Mouse (Mus musculus) 416B (cell line): ENCODE data around the gene Chd3.

Experiments used
- DNase-seq: peaks from one replicate; pipeline ENCODE4 v3.0.0; 2011; ENCODE audit warnings: low read depth

Chd3 gene

DNA sequence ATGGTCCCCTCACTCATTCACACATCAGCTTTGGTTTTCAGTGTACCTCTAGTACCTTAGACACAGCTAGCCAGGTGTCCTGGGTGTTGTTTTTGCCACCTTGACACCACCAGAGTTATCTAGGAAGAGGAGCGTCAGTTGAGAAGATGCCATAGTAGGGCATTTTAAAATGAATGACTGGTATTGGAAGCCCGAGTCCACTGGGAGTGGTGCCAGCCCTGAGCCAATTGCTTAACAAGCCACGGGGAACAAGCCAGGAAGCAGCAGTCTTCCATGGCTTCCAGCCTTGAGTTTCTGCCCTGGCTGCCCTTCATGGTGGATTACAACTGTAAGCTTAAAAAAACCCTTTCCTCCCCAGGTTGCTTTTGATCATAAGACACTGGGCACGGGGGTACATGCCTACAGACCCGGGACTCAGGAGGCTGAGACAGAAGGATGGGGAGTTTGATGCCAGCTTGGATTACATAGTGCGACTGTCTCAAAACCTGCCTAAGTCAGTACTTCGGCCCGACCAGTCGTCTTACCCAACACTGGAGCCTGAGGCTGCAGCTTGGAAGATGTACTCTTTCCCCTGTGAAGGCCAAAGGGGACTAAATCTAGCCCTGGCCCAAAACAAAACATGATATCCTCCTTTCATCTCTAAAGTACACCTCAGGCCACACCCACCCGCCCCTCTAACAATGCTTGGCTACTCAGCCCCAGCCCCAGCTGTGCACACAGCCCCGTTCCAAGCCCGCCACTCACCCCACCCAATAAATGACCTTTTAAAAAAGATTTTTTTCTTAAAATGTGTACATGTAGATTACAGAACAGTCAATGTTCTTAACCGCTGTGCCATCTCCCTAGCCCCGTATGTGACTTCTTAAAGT lies 20.6 kb upstream of the Chd3 start:
- no peak for DNase-seq

DNA sequence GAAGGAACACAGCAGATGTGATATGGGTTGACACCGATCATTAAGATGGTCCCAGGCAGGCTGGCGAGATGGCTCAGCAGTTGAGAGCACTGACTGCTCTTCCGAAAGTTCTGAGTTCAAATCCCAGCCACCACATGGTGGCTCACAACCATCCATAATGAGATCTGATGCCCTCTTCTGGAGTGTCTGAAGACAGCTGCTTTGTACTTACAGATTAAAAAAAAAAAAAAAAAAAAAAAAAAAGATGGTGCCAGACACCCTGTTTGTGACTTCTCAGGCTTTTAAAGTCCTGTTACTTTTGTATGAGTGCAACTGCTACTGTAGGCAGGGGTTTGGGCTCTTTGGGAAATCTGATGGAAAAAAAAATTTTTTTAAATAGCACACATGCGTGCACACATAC lies 19.5 kb upstream of the Chd3 start:
- DNase-seq, result no peak

DNA sequence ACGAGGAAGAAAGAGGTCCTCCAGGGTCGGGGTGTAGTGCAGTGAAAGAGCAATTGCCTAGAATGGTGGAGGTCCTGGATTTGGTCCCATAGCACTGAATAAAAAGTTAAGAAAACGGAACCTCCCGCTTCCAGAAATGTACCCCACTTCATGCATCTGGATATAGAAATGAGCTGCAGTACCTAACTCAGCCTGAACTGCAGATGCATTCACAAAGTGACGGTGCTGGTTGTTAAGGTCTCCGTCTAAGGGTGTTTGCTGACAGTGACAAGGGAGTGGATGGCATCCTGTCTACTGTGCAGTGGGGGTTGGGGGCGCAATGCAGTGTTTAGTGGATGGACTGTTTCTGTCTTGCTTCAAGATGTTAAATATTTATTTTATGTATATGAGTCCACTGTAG lies 17.6 kb upstream of the Chd3 start:
- DNase-seq, result no peak

GRCm38 (mm10) chr11:69384979-69385378 lies 15.8 kb upstream of the Chd3 start:
- DNase-seq, result no peak

DNA sequence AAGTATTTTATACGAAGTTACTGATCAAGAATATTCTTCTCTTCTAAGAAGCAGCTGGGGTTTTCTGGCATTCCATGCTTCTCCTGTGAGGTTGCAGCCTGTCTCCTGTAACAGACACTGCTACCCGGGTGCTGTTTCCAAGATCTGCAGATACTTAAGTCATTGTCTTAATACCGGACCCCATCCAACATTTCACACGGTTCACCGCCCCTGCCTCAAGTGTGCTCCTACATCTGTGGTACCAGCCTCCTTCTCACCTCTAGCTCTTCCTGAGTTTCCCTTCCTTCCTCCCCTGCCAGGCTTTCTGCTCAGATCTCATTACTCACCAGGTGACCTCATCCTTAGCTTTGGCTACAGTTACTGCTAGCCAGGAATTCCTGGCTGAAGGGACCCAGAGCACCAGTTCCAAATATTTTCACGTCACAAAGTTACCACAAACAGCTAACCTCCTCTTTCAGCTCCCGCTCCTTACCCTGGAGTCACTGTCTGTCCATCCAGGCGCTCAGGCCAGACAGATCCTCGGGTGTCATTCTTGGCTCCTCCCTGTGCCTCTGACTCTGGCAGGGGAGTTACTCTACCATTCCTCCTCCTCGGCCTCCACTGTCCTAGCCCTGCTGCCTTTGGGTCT lies 13.4 kb upstream of the Chd3 start:
- no peak for DNase-seq

- DNase-seq, result no peak
These were observed 12.2 kb upstream of the Chd3 start for GRCm38 (mm10) chr11:69381356-69381755.

GRCm38 (mm10) chr11:69379600-69379999 lies 10.4 kb upstream of the Chd3 start:
- peak; percentile 96 for DNase-seq

- peak; percentile 50 for DNase-seq
These were observed 8.6 kb upstream of the Chd3 start for GRCm38 (mm10) chr11:69377766-69378165.

GRCm38 (mm10) chr11:69375646-69376045 lies 6.4 kb upstream of the Chd3 start:
- DNase-seq, result peak; percentile 93

- DNase-seq, result no peak
These were observed 4.2 kb upstream of the Chd3 start for GRCm38 (mm10) chr11:69373223-69373965.

DNA sequence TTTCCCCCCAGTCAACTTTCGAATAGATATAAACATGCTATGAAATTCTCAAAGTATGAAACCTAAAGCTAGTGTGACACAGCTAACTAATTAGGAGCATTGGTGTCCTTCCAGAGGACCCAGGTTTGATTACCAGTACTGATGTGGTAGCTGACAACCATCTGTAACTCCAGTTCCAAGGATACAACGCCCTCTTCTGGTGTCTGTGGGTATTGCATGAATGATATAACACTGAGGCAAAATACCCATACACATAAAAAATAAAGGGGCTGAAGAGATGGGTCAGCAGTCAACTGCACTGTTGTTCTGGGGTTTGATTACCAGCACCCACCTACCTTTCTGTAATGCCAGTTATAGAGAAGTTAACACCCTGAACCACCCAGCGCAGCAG lies 3.6 kb upstream of the Chd3 start:
- peak; percentile 40 for DNase-seq

DNA sequence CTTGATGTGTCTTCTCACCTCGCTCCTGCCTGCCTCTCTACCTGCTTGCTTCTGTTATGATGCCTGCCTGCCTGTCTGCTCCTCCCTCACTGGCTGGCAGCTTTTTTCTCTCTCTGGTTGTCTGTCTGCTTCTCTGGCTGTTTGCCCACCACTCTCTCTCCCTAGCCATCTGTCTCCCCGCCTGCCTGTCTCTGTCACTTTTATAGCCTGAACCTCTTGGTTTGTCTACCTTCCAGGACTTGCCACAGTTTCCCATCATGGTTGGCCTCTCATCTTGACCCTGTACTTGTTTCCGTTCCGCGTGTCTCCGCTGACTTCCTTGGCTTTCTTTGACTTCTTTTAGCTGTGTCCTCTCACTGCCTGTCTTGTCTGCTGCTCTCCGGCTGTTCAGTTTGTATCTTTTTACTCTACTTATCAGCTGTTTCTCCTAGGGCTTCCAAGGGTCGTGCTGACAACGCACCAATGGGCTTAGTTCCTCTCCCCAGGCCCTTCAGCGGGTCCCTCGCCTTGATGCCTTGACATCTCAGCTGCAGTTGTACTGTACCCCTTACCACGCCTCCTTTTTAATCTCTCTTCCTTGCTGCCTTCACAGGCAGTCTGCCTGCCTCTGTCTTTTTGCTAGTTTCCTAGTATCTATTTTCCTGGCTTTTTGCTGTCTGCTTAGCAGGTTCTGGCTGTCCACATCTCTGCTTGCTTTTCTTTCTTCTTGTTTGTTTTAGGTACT lies 3.0 kb upstream of the Chd3 start:
- no peak for DNase-seq

- no peak for DNase-seq
These were observed 2.4 kb upstream of the Chd3 start for GRCm38 (mm10) chr11:69371601-69372000.

- no peak for DNase-seq
These were observed 1.6 kb upstream of the Chd3 start for GRCm38 (mm10) chr11:69370817-69371215.

- DNase-seq, result peak; percentile 52
These were observed 997 bp upstream of the Chd3 start for GRCm38 (mm10) chr11:69369990-69370816.

DNA sequence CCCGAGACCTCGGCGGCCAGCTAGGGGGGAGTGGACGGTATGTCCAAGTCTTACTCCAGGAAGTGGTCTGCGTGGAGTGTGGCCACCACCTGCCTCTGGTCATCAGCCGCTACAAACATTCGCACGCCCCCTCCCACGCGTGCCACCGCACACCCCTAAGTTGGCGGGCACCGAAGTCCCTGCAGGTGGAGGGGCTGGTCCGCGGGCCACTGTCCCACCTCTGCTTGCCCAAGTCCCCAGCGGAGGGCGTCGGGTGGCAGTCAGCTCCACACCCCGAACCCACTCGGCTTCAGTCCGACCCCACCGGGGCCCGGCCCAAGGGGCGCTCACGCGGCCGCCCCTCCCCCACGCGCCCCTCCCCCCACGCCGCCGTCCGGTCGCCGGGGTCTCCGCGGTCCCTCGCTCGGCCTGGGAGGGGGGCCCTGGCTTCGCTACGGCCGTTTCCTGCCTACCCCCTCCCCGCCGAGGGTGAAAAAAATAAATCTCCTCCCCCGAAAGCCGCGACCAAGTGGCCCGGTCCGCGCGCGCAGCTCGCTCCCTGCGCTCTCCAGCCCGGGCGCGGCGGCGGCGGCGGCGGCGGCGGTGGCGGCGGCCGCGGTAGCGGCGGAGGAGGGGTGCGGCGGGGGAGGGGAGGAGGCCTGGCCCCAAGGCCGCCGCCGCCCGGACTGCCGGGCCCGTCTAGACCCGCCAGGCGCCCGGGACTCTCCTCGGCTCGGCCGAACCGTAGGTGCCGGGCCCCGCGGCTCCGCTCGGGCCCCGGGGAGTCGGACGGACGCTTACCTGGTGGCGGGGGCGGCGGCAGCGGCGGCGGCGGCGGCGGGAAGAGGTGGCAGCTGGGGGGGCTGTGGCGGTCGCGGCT lies 621 bp downstream of the Chd3 start:
- DNase-seq, result peak; percentile 32

DNA sequence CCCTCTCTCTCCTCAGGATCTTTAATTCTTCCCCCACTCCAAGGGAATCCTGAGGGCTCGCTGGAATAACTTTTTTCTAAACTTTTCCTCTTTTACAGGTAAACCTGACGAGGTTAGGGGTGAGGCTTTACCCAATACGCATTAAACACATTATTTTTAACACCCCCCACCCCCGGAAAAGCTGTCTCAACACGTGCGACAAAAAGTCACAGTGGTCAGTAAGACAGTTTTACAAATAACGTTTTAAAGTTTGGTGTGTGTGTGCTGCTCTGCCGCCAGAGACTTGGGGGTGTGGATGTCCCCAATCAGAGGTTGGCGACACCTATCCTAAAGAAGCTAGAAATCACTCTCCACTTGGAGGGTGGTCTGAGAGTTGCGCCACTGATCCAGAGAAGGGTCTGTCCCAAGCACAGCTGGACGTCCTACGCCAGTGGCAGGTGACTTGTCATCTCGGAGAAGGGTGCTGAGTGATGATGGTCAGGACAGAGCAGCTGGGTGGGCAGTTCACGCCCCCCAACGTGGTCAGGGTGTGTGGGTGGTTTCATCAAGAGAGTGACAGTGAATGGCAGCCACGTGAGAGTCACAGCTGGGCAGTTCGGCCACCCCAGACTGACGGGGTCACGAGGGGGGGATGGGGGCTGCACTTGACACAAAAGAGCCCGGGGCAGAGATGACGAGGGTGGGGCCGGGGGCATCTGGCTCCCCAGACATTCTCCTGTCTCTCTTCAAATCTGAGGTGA lies 1.4 kb downstream of the Chd3 start:
- DNase-seq, result peak; percentile 75

- no peak for DNase-seq
These were observed 2.2 kb downstream of the Chd3 start for GRCm38 (mm10) chr11:69366855-69367615.
